Mouse (Mus musculus): Measurements from ENCODE around the gene Kif4. TPM values are rescaled to one million over a fixed set of nuclear protein-coding genes. Genes with fewer than 3 reads are reported as not detected.
A peak's percentile ranks its signal among the peaks of the same experiment; 100 is the strongest.

The Kif4 gene
- polyA plus RNA-seq (2015; fragmentation: Nextera tagmentation; extraction: Ambion mirVana): 6.5 and 7.1 TPM in 2 replicates

DNA sequence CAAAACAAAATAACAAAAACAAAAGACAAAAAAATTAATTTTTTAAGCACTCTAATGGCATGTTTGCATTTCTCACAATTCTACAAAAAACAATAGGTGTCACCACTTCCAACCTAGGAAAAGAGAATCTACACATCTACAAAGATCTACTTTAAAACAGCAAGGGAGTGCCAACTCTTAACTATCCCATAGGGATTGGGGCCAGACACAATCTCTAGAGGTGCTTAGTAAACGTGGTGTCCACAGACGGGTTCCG, at the start of gene Kif4:
Gene Kif4 (plus strand): TSS at position 192 of the 256 bp plus-strand sequence.
- Histone ChIP-seq H3K27ac (peak within 1 kb of the TSS; percentile 64; the same call in 1 of the 2 replicates), H3K9me3 (no peaks in the 10 kb centered on the region), H3K36me3 (peaks cover 4% of the 10 kb centered on the region; the same call in 1 of the 2 replicates), H3K4me3 (peak within 1 kb of the TSS; percentile 49), H3K27me3 (no peaks in the 10 kb centered on the region), H3K4me1 (replicated peaks) (peaks cover 14% of the 10 kb centered on the region), H3K9ac (peak within 1 kb of the TSS; percentile 76), H3K4me2 (peak within 1 kb of the TSS; percentile 71)
- 19% methylated on average over 3 of the region's 3 CpGs for WGBS
- ATAC-seq (ENCODE audit: low FRiP score): no peak

DNA sequence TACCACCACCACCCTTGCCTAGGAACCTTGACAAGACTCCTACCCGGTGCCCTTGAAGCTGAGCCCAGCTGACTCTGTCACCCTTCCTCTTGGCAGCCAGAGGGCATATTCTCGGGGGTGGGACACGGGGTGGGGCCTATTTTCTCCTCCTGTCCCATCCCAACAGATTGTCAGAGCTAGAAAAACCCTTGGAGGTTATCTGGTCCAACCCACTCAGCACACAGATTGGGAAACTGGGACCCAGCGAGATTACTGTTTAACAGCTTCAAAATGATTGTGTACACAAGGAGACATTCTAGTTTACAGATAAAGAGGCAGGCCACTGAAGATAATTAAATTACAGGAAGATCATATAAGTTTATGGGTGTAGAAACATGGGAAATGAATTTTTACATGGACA, 30.7 kb upstream of the Kif4 start, which contains the start of gene P2ry4:
Gene P2ry4 (minus strand): TSS at position 79 of the 400 bp plus-strand sequence.
- no peak within 1 kb of the TSS for H3K4me2 ChIP-seq
- no peaks in the 10 kb centered on the region for H3K9me3 ChIP-seq
- ATAC-seq (ENCODE audit: low FRiP score): no peak
- peaks cover 20% of the 10 kb centered on the region; the same call in 1 of the 2 replicates for H3K27me3 ChIP-seq
- 70% methylated on average over 4 of the region's 4 CpGs for WGBS
- H3K9ac ChIP-seq: no peak within 1 kb of the TSS
- no peak within 1 kb of the TSS for H3K4me3 ChIP-seq
- no peak within 1 kb of the TSS for H3K27ac ChIP-seq
- H3K4me1 ChIP-seq (replicated peaks): no peaks in the 10 kb centered on the region
- no peaks in the 10 kb centered on the region for H3K36me3 ChIP-seq

DNA sequence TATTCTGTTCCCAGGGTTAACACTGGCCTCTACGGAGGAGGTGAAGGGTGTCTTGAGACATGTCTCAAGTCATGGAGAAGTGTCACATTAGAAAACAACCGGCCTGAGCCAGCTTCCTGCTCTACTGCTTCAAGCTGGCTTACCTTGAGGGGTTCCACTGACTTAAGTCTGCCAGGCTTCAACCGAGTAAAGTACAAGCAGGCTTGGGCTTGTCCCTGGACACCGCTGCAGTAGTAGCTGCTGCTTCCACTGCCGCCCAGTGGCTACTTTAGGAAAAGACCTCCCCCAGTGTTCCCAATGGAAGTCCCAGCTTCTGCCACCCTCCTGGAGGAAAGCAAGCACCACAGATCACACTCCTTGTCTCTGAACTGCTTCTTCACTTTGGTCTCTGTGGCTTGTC, 28.1 kb upstream of the Kif4 start:
- 30% methylated on average over 5 of the region's 5 CpGs for WGBS
- Histone ChIP-seq H3K4me3 (no peak overlapping the region), H3K4me1 (replicated peaks) (no peaks in the 10 kb centered on the region), H3K9me3 (no peaks in the 10 kb centered on the region), H3K27me3 (peaks cover 14% of the 10 kb centered on the region; the same call in 1 of the 2 replicates), H3K4me2 (no peak overlapping the region), H3K27ac (no peak overlapping the region), H3K36me3 (no peaks in the 10 kb centered on the region), H3K9ac (no peak overlapping the region)
- no peak for ATAC-seq (ENCODE audit: low FRiP score)

GRCm38 (mm10) chrX:100599755-100600154, 25.8 kb upstream of the Kif4 start:
- ATAC-seq (ENCODE audit: low FRiP score): no peak
- H3K4me3 ChIP-seq: no peak overlapping the region
- H3K36me3 ChIP-seq: no peaks in the 10 kb centered on the region
- H3K27me3 ChIP-seq: peaks cover 15% of the 10 kb centered on the region; the same call in 1 of the 2 replicates
- no peak overlapping the region for H3K27ac ChIP-seq
- 76% methylated on average over 4 of the region's 4 CpGs for WGBS
- no peak overlapping the region for H3K9ac ChIP-seq
- no peaks in the 10 kb centered on the region for H3K4me1 ChIP-seq (replicated peaks)
- no peak overlapping the region for H3K4me2 ChIP-seq
- no peaks in the 10 kb centered on the region for H3K9me3 ChIP-seq

GRCm38 (mm10) chrX:100605314-100605713, 20.2 kb upstream of the Kif4 start, which contains the start of gene Arr3:
Gene Arr3, plus strand, starts transcription at chrX:100605497.
- ATAC-seq (ENCODE audit: low FRiP score): no peak
- WGBS: 74% methylated on average over 1 of the region's 1 CpGs

GRCm38 (mm10) chrX:100618488-100618887, 7.0 kb upstream of the Kif4 start:
- H3K4me1 ChIP-seq (replicated peaks): no peaks in the 10 kb centered on the region
- no peak overlapping the region for H3K9ac ChIP-seq
- no peaks in the 10 kb centered on the region for H3K9me3 ChIP-seq
- peaks cover under 1% of the 10 kb centered on the region; the same call in 1 of the 2 replicates for H3K36me3 ChIP-seq
- ATAC-seq (ENCODE audit: low FRiP score): no peak
- no peak overlapping the region for H3K4me3 ChIP-seq
- no peak overlapping the region for H3K4me2 ChIP-seq
- H3K27me3 ChIP-seq: peaks cover 2% of the 10 kb centered on the region; the same call in 1 of the 2 replicates
- 73% methylated on average over 3 of the region's 3 CpGs for WGBS
- no peak overlapping the region for H3K27ac ChIP-seq

More at GRCm38 (mm10) chrX:100605314-100605713, 20.2 kb upstream of the Kif4 start, which contains the start of gene Arr3:
- Histone ChIP-seq H3K36me3 (no peaks in the 10 kb centered on the region), H3K27ac (no peak within 1 kb of the TSS), H3K9ac (no peak within 1 kb of the TSS), H3K4me2 (no peak within 1 kb of the TSS), H3K27me3 (0 out of 2 replicates have a peak, but pooled peaks cover 5% of the 10 kb centered on the region), H3K4me1 (replicated peaks) (no peaks in the 10 kb centered on the region), H3K4me3 (no peak within 1 kb of the TSS), H3K9me3 (no peaks in the 10 kb centered on the region)

DNA sequence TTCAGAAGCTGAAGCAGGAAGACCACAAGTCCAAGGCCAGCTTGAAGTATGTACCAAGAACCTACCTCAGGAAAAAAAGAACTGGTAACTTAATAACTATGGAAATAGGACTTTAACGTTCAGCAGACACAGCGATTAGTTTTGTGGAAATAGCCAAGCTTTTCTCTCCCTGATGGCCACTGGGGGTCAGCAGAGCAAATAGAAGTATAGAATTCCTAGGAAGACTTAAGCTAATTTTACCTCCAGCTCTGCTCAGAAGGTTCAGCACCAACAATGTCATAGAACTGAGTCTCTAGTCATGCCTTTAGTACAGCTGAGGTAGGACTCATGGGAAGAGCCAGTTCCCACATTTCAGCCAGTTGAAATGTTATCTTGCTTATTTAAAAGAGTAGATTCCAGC, 4.2 kb upstream of the Kif4 start:
- H3K27ac ChIP-seq: no peak overlapping the region
- no peak overlapping the region for H3K4me2 ChIP-seq
- H3K36me3 ChIP-seq: peaks cover 4% of the 10 kb centered on the region; the same call in 1 of the 2 replicates
- peaks cover 9% of the 10 kb centered on the region for H3K4me1 ChIP-seq (replicated peaks)
- H3K27me3 ChIP-seq: peaks cover 2% of the 10 kb centered on the region; the same call in 1 of the 2 replicates
- H3K9me3 ChIP-seq: no peaks in the 10 kb centered on the region
- 72% methylated on average over 2 of the region's 2 CpGs for WGBS
- H3K9ac ChIP-seq: no peak overlapping the region
- no peak overlapping the region for H3K4me3 ChIP-seq
- no peak for ATAC-seq (ENCODE audit: low FRiP score)

GRCm38 (mm10) chrX:100624242-100624641, 1.3 kb upstream of the Kif4 start:
- no peak overlapping the region for H3K4me2 ChIP-seq
- 93% methylated on average over 4 of the region's 4 CpGs for WGBS
- ATAC-seq (ENCODE audit: low FRiP score): no peak

GRCm38 (mm10) chrX:100625146-100625545, 391 bp upstream of the Kif4 start:
- 33% methylated on average over 7 of the region's 7 CpGs for WGBS
- no peak for ATAC-seq (ENCODE audit: low FRiP score)
- Histone ChIP-seq H3K4me2 (peak overlapping the region; percentile 71), H3K27ac (no peak overlapping the region), H3K4me3 (peak overlapping the region; percentile 49), H3K27me3 (no peaks in the 10 kb centered on the region), H3K4me1 (replicated peaks) (peaks cover 14% of the 10 kb centered on the region), H3K36me3 (peaks cover 4% of the 10 kb centered on the region; the same call in 1 of the 2 replicates), H3K9ac (peak overlapping the region; percentile 76), H3K9me3 (no peaks in the 10 kb centered on the region)

More at GRCm38 (mm10) chrX:100624242-100624641, 1.3 kb upstream of the Kif4 start:
- Histone ChIP-seq H3K9me3 (no peaks in the 10 kb centered on the region), H3K4me1 (replicated peaks) (peaks cover 14% of the 10 kb centered on the region), H3K27me3 (no peaks in the 10 kb centered on the region), H3K4me3 (no peak overlapping the region), H3K9ac (no peak overlapping the region), H3K27ac (no peak overlapping the region), H3K36me3 (peaks cover 4% of the 10 kb centered on the region; the same call in 1 of the 2 replicates)

DNA sequence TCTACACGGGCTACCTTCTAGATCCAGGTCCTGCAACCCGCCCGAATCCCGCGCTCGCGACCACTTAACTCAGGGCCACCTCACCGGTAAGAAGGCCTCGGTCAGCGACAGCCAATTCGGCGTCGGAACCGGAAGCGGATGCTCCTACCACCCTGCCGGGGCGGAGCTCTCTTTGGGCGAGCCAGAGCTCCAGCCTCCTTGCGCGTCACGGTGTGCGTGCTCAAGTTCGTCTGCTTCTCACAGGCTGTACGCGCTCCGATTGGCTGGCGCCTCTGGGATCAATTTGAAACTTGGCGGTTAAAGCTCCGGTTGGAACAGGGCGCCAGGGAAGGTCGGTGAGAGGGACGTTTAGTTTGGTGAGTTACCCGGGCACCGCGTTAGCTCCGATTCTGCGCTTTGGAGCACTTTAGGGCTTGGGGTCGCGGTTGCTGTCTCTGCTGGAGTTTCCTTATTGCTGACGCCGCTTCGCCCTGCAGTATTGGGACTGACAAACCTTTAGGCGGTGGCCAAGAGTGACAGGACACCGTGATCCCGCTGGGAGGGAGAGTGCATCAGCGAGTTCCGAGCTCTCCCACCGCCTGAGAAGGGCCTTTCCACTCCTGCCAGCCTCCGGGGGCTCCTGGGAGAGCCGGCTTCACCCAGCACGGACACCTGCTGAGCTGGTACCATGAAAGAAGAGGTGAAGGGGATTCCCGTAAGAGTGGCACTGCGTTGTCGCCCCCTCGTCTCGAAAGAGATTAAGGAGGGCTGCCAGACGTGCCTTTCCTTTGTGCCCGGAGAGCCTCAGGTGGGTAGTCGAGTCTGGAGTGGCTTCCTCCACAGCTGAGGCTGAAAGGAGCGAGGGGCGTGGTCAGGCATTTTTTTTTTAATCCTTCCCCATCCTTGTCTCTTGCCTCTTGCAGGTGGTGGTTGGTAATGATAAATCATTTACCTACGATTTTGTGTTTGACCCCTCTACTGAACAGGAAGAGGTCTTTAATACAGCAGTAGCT, 561 bp downstream of the Kif4 start, which contains the start of gene Pdzd11:
Gene Pdzd11 (minus strand): TSS at position 767 of the 992 bp plus-strand sequence.
- H3K27me3 ChIP-seq: no peaks in the 10 kb centered on the region
- peak within 1 kb of the TSS; percentile 64; the same call in 1 of the 2 replicates for H3K27ac ChIP-seq
- H3K9ac ChIP-seq: peak within 1 kb of the TSS; percentile 76
- H3K9me3 ChIP-seq: no peaks in the 10 kb centered on the region
- H3K4me2 ChIP-seq: peak within 1 kb of the TSS; percentile 71
- H3K4me3 ChIP-seq: peak within 1 kb of the TSS; percentile 49
- WGBS: 22% methylated on average over 62 of the region's 62 CpGs
- peak; percentile 100 for ATAC-seq (ENCODE audit: low FRiP score)
- H3K4me1 ChIP-seq (replicated peaks): peaks cover 14% of the 10 kb centered on the region
- peaks cover 4% of the 10 kb centered on the region; the same call in 1 of the 2 replicates for H3K36me3 ChIP-seq

- H3K4me1 ChIP-seq (replicated peaks): peaks cover 14% of the 10 kb centered on the region
- no peak overlapping the region for H3K4me3 ChIP-seq
- H3K36me3 ChIP-seq: no peaks in the 10 kb centered on the region
- H3K4me2 ChIP-seq: no peak overlapping the region
- H3K9me3 ChIP-seq: no peaks in the 10 kb centered on the region
- H3K27ac ChIP-seq: no peak overlapping the region
- no peaks in the 10 kb centered on the region for H3K27me3 ChIP-seq
- 93% methylated on average over 2 of the region's 2 CpGs for WGBS
- ATAC-seq (ENCODE audit: low FRiP score): no peak
- H3K9ac ChIP-seq: no peak overlapping the region
These were observed 3.5 kb downstream of the Kif4 start for GRCm38 (mm10) chrX:100629076-100629475.

GRCm38 (mm10) chrX:100638477-100638876, 12.9 kb downstream of the Kif4 start:
- Histone ChIP-seq H3K27me3 (no peaks in the 10 kb centered on the region), H3K9ac (no peak overlapping the region), H3K4me3 (no peak overlapping the region), H3K9me3 (no peaks in the 10 kb centered on the region), H3K4me2 (no peak overlapping the region), H3K4me1 (replicated peaks) (no peaks in the 10 kb centered on the region), H3K27ac (no peak overlapping the region), H3K36me3 (no peaks in the 10 kb centered on the region)
- no peak for ATAC-seq (ENCODE audit: low FRiP score)
- 92% methylated on average over 8 of the region's 8 CpGs for WGBS

Measured in hindbrain, embryonic 13.5 days (tissue).